Mouse (Mus musculus) neutrophil, adult 5-6 weeks (primary cell): ENCODE data around the gene Cacna2d1. TPM values are rescaled to one million over a fixed set of nuclear protein-coding genes. Genes with fewer than 3 reads are reported as not detected.

Experiments used
- ATAC-seq: fragments of 151-379, 151-347 bp; 2 replicates; pipeline ENCODE4 v1.8.0; 2017; ENCODE audit warnings: mild to moderate bottlenecking, moderate TSS enrichment; ENCODE audit not compliant: insufficient number of reproducible peaks, poor library complexity, low FRiP score, severe bottlenecking; ENCODE audit errors: extremely low read depth
- total RNA-seq: library from RNA; stranded (forward); fragments of 200-1000 nt; gene quantifications from 2 replicates; pipeline ENCODE4 v1.2.3, GENCODE M21; 2017

The Cacna2d1 gene
- total RNA-seq, 1 experiment from 2014 or later: 0.12 TPM

- ATAC-seq: no peak
These were observed 179.4 kb downstream of the Cacna2d1 start for GRCm38 (mm10) chr5:16113879-16114278.

- ATAC-seq: no peak
These were observed 186.8 kb downstream of the Cacna2d1 start for GRCm38 (mm10) chr5:16121334-16121733.

- ATAC-seq: no peak
These were observed 187.6 kb downstream of the Cacna2d1 start for GRCm38 (mm10) chr5:16122110-16122509.

- ATAC-seq: no peak
These were observed 200.0 kb downstream of the Cacna2d1 start for GRCm38 (mm10) chr5:16134286-16135094.

- ATAC-seq: no peak
These were observed 201.5 kb downstream of the Cacna2d1 start for GRCm38 (mm10) chr5:16135986-16136385.

GRCm38 (mm10) chr5:16136839-16137238, 202.3 kb downstream of the Cacna2d1 start:
- no peak for ATAC-seq

GRCm38 (mm10) chr5:16146602-16147001, 212.1 kb downstream of the Cacna2d1 start:
- no peak for ATAC-seq

- no peak for ATAC-seq
These were observed 221.1 kb downstream of the Cacna2d1 start for GRCm38 (mm10) chr5:16155375-16156284.

GRCm38 (mm10) chr5:16163270-16163669, 228.8 kb downstream of the Cacna2d1 start:
- no peak for ATAC-seq

GRCm38 (mm10) chr5:16166117-16166867, 231.8 kb downstream of the Cacna2d1 start:
- no peak for ATAC-seq

- ATAC-seq: no peak
These were observed 232.4 kb downstream of the Cacna2d1 start for GRCm38 (mm10) chr5:16166868-16167267.

GRCm38 (mm10) chr5:16181041-16181440, 246.6 kb downstream of the Cacna2d1 start:
- no peak for ATAC-seq

- ATAC-seq: no peak
These were observed 249.6 kb downstream of the Cacna2d1 start for GRCm38 (mm10) chr5:16184064-16184463.

GRCm38 (mm10) chr5:16187931-16188330, 253.4 kb downstream of the Cacna2d1 start:
- ATAC-seq: no peak

- ATAC-seq: no peak
These were observed 255.4 kb downstream of the Cacna2d1 start for GRCm38 (mm10) chr5:16189878-16190277.

- ATAC-seq: no peak
These were observed 256.7 kb downstream of the Cacna2d1 start for GRCm38 (mm10) chr5:16191165-16191564.

GRCm38 (mm10) chr5:16199816-16200215, 265.3 kb downstream of the Cacna2d1 start:
- no peak for ATAC-seq

GRCm38 (mm10) chr5:16221960-16222359, 287.5 kb downstream of the Cacna2d1 start:
- no peak for ATAC-seq

- no peak for ATAC-seq
These were observed 290.9 kb downstream of the Cacna2d1 start for GRCm38 (mm10) chr5:16225359-16225758.
